Mouse (Mus musculus) embryonic facial prominence, embryonic 14.5 days (tissue): ENCODE data around the gene Aaas. TPM values are rescaled to one million over a fixed set of nuclear protein-coding genes. Genes with fewer than 3 reads are reported as not detected.

ENCODE experiments used
- ATAC-seq: fragments of 200-750 bp; cut with Nextera tagmentation; 2 replicates; pipeline ENCODE4 v1.8.0; 2017; ENCODE audit warnings: low read depth, moderate number of reproducible peaks, moderate TSS enrichment
- DNase-seq: peaks from one replicate; pipeline ENCODE4 v3.0.0-alpha.2; 2015; ENCODE audit warnings: low spot score
- H3K27ac ChIP-seq: fragments of 300-500 bp; sonication (generic); replicated peaks from 2 replicates; pipeline ENCODE4 v1.5.1; 2014; ENCODE audit warnings: low read depth, mild to moderate bottlenecking, low read length, moderate library complexity
- H3K27me3 ChIP-seq: fragments of 300-500 bp; sonication (generic); replicated peaks from 2 replicates; pipeline ENCODE4 v1.6.1; 2014; ENCODE audit warnings: low read length; ENCODE audit not compliant: control insufficient read depth, insufficient read depth
- H3K36me3 ChIP-seq: fragments of 300-500 bp; sonication (generic); 2 replicates; pipeline ENCODE4 v1.6.1; 2014; ENCODE audit warnings: low read length, mixed read lengths; ENCODE audit not compliant: control insufficient read depth, insufficient read depth
- H3K4me1 ChIP-seq: fragments of 300-500 bp; sonication (generic); 2 replicates; pipeline ENCODE4 v1.6.1; 2014; ENCODE audit warnings: antibody characterized with exemption, low read length; ENCODE audit not compliant: control insufficient read depth, insufficient read depth
- H3K4me2 ChIP-seq: fragments of 300-500 bp; sonication (generic); 2 replicates; pipeline ENCODE4 v1.6.1; 2014; ENCODE audit warnings: low read depth, mild to moderate bottlenecking, low read length, moderate library complexity, mixed read lengths
- H3K4me3 ChIP-seq: fragments of 300-500 bp; sonication (generic); 2 replicates; pipeline ENCODE4 v1.5.1; 2014; ENCODE audit warnings: low read depth, mild to moderate bottlenecking, low read length
- H3K9ac ChIP-seq: fragments of 300-500 bp; sonication (generic); 2 replicates; pipeline ENCODE4 v1.6.1; 2014; ENCODE audit warnings: low read depth, mild to moderate bottlenecking, low read length, moderate library complexity, mixed read lengths
- H3K9me3 ChIP-seq: fragments of 300-500 bp; sonication (generic); 2 replicates; pipeline ENCODE4 v1.6.1; 2016; ENCODE audit warnings: low read length; ENCODE audit not compliant: control insufficient read depth
- WGBS: fragments of 180-500 bp; shearing (Covaris S2); extraction: QIAGEN DNeasy Blood & Tissue Kit; methylation state at CpG from one replicate; pipeline ENCODE4 v1.1.7; 2014; 5-methylcytosine and 5-hydroxymethylcytosine counted together
- polyA plus RNA-seq: library from polyadenylated mRNA; unstranded; fragments of >200 nt; fragmentation: Nextera tagmentation; extraction: Ambion mirVana; gene quantifications from 2 replicates; pipeline ENCODE4 v1.2.1, GENCODE M21; 2014

Aaas gene
- polyA plus RNA-seq, 1 experiment from 2014 or later: 52.5 TPM

- Histone ChIP-seq H3K9ac (no peak overlapping the region), H3K4me2 (no peak overlapping the region), H3K4me3 (no peak overlapping the region), H3K36me3 (no peaks in the 10 kb centered on the region), H3K27me3 (no peaks in the 10 kb centered on the region), H3K27ac (no peak overlapping the region), H3K9me3 (no peaks in the 10 kb centered on the region), H3K4me1 (no peaks in the 10 kb centered on the region)
- ATAC-seq (no peak), DNase-seq (no peak)
- WGBS: 88% methylated on average over 6 of the region's 6 CpGs
Measured at GRCm38 (mm10) chr15:102383671-102384070, 33.1 kb upstream of the Aaas start.

GRCm38 (mm10) chr15:102381575-102381974 lies 31.0 kb upstream of the Aaas start:
- Histone ChIP-seq H3K27me3 (no peaks in the 10 kb centered on the region), H3K9me3 (no peaks in the 10 kb centered on the region), H3K36me3 (no peaks in the 10 kb centered on the region), H3K9ac (no peak overlapping the region), H3K4me3 (no peak overlapping the region), H3K27ac (no peak overlapping the region), H3K4me2 (no peak overlapping the region), H3K4me1 (peaks cover 13% of the 10 kb centered on the region; the same call in 1 of the 2 replicates)
- ATAC-seq (peak; percentile 81), DNase-seq (peak; percentile 92)
- WGBS: 1% methylated on average over 7 of the region's 7 CpGs

- Histone ChIP-seq H3K27ac (peak overlapping the region; percentile 88), H3K9ac (no peak overlapping the region), H3K9me3 (no peaks in the 10 kb centered on the region), H3K36me3 (no peaks in the 10 kb centered on the region), H3K4me3 (no peak overlapping the region), H3K4me1 (peaks cover 18% of the 10 kb centered on the region), H3K27me3 (no peaks in the 10 kb centered on the region), H3K4me2 (peak overlapping the region; percentile 79)
- WGBS: 5% methylated on average over 10 of the region's 10 CpGs
- ATAC-seq (peak; percentile 47), DNase-seq (peak; percentile 88)
Measured at GRCm38 (mm10) chr15:102377810-102378262, 27.3 kb upstream of the Aaas start.

- peak; percentile 64 for ATAC-seq
- WGBS: 0% methylated on average over 7 of the region's 7 CpGs
- peak overlapping the region; percentile 52 for H3K4me3 ChIP-seq
Measured at GRCm38 (mm10) chr15:102377163-102377543, 26.6 kb upstream of the Aaas start.

GRCm38 (mm10) chr15:102376453-102377162 lies 26.0 kb upstream of the Aaas start:
- Histone ChIP-seq H3K36me3 (no peaks in the 10 kb centered on the region), H3K4me2 (peak overlapping the region; percentile 79), H3K4me3 (peak overlapping the region; percentile 52), H3K9me3 (no peaks in the 10 kb centered on the region), H3K27ac (peak overlapping the region; percentile 88), H3K4me1 (peaks cover 18% of the 10 kb centered on the region), H3K27me3 (no peaks in the 10 kb centered on the region), H3K9ac (peak overlapping the region; percentile 66)
- DNase-seq (peak; percentile 87), ATAC-seq (peak; percentile 84)
- WGBS: 1% methylated on average over 27 of the region's 43 CpGs

More at GRCm38 (mm10) chr15:102377163-102377543, 26.6 kb upstream of the Aaas start:
- H3K27me3 ChIP-seq: no peaks in the 10 kb centered on the region
- H3K9me3 ChIP-seq: no peaks in the 10 kb centered on the region
- peaks cover 18% of the 10 kb centered on the region for H3K4me1 ChIP-seq
- peak; percentile 92 for DNase-seq
- H3K36me3 ChIP-seq: no peaks in the 10 kb centered on the region
- peak overlapping the region; percentile 88 for H3K27ac ChIP-seq
- H3K4me2 ChIP-seq: peak overlapping the region; percentile 79
- H3K9ac ChIP-seq: peak overlapping the region; percentile 66

- Histone ChIP-seq H3K4me1 (peaks cover 17% of the 10 kb centered on the region), H3K4me3 (peak overlapping the region; percentile 8; the same call in 1 of the 2 replicates), H3K9ac (peak overlapping the region; percentile 34), H3K9me3 (no peaks in the 10 kb centered on the region), H3K27me3 (0 out of 2 replicates have a peak, but pooled peaks cover 3% of the 10 kb centered on the region), H3K4me2 (peak overlapping the region; percentile 39), H3K36me3 (no peaks in the 10 kb centered on the region), H3K27ac (peak overlapping the region; percentile 46)
- DNase-seq (peak; percentile 77), ATAC-seq (peak; percentile 89)
- WGBS: 0% methylated on average over 8 of the region's 10 CpGs
Measured at GRCm38 (mm10) chr15:102370727-102371126, 20.2 kb upstream of the Aaas start.

- Histone ChIP-seq H3K4me2 (peak overlapping the region; percentile 39), H3K9ac (peak overlapping the region; percentile 34), H3K9me3 (no peaks in the 10 kb centered on the region), H3K4me3 (peak overlapping the region; percentile 8; the same call in 1 of the 2 replicates), H3K27me3 (0 out of 2 replicates have a peak, but pooled peaks cover 5% of the 10 kb centered on the region), H3K27ac (peak overlapping the region; percentile 46), H3K36me3 (no peaks in the 10 kb centered on the region), H3K4me1 (peaks cover 17% of the 10 kb centered on the region)
- no peak for ATAC-seq
- no peak for DNase-seq
- 8% methylated on average over 12 of the region's 13 CpGs for WGBS
Measured at GRCm38 (mm10) chr15:102369972-102370371, 19.4 kb upstream of the Aaas start.

- DNase-seq (peak; percentile 56), ATAC-seq (no peak)
- H3K27me3 ChIP-seq: 0 out of 2 replicates have a peak, but pooled peaks cover 5% of the 10 kb centered on the region
- peak within 1 kb of the TSS; percentile 74 for H3K27ac ChIP-seq
- H3K9me3 ChIP-seq: no peaks in the 10 kb centered on the region
- H3K4me2 ChIP-seq: peak within 1 kb of the TSS; percentile 56
- peak within 1 kb of the TSS; percentile 38 for H3K4me3 ChIP-seq
- peaks cover 17% of the 10 kb centered on the region for H3K4me1 ChIP-seq
- H3K9ac ChIP-seq: peak within 1 kb of the TSS; percentile 55
- WGBS: 9% methylated on average over 12 of the region's 15 CpGs
- no peaks in the 10 kb centered on the region for H3K36me3 ChIP-seq
Measured at GRCm38 (mm10) chr15:102366733-102367344, 16.3 kb upstream of the Aaas start, which contains the start of gene Sp7. Sp7 (minus strand) TSS chr15:102367182.
